Mouse (Mus musculus) spleen, postnatal 10 days (tissue): ENCODE data around the gene Tmem220.

Source experiments
- DNase-seq, 2 experiments: peaks; one replicate each; pipeline ENCODE4 v3.0.0; 2021 to 2022; ENCODE audit warnings: low spot score in 2 of 2

The Tmem220 gene

DNA sequence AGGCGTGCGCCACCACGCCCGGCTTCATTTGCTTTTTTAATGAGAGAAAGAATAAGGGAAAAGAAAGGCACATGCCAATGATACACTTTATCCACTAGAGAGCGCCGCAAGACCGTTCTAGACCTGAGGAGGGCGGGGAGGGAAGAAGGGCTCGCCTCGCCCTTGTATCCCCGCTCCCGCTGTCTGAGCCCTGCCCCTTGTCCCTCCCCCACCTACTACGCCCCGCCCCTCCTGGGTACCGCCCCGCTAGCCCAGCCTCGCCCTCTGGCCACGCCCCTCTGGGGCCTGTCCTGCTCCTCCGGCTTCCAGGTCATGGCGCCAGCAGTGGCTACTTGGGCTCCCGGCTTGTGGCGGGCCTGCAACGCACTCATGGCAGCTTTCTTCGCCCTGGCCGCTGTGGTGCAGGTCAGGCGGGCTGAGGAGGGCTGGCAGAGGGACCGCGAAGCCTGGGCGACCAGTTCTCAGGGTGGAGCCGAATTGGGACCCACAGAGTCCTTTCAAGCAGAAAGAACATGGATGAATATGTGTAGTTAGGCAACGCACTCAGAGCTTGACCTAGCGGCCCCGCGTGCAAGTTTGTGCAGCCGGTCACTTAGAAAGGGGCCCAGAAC, at the start of gene Tmem220:
Gene Tmem220, plus strand, starts transcription at position 288 of the 611 bp plus-strand sequence.
- DNase-seq: peak; percentile 86 to 95

GRCm38 (mm10) chr11:66975606-66976330, 49.2 kb upstream of the Tmem220 start:
- no peak for DNase-seq

DNA sequence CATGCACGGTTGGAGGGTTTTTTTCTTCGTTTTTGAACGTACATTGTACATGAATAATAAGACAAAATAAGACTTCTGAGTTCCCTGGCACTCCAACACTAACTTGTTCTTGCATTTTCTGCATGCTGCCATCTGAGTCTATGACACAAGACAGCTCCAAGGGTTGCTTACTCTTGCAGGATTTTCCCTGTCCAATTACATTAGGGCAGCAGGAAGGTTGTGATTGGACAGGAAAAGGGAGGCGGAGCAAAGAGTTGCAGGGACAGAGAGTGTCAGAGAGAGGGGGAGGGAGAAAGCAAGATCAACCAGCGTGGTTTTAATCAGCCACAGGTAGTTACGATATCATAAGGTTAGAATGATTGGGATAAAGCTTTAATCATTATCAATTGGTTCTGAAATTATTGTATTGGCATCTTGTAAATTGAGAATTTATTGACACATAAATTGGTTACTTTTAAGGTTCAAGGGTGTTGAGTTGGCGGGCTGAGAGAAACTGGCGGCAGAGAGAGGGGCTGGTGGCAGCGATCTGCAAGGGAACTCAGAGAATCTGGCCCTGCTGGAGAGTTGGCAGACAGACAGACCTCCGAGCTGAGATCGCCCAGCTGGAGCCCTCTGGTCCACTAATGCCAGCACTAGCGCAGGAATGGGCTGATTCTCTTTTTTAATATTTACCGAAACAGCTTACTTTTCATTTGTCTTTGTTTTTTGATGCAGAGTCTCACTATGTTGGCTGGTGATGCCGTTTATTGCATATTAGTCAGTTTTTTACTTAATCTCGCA, 43.4 kb upstream of the Tmem220 start:
- DNase-seq: no peak

GRCm38 (mm10) chr11:66982794-66983193, 42.2 kb upstream of the Tmem220 start:
- peak; percentile 8 to 60 for DNase-seq

DNA sequence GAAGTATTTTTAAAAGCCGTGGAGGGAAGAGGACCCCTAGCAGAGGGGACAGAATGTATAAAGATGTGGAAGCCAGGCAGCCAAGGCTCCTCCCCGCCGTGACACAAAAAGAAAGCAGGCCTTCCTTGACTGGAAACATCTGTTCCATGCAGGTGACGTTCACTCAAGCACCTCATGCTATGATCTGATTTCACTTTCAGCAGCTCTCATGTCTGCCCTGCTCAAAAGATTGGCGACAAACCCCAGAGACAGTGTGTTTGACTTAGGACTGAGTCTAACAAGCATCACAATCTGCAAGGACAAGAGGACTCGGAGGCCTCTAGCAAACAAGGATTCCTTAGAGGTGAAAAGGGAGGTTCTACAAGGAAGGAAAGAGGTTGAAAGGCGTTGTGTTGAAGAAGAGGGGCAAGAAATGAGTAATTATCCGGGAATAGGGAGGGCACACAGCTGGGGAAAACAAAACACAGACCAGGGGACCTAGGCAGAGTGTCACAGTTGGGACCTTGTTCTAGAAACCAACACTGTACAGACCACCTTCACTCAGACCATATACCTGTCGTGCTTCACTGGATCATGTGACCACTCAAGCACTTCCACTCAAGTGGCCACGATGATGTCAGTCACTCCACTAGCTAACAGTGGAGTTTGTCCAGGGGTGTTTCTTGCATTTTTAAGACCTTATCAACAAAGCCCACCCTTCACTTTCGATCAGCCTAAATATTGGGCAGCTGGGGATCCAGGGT, 41.4 kb upstream of the Tmem220 start:
- DNase-seq: no peak

DNA sequence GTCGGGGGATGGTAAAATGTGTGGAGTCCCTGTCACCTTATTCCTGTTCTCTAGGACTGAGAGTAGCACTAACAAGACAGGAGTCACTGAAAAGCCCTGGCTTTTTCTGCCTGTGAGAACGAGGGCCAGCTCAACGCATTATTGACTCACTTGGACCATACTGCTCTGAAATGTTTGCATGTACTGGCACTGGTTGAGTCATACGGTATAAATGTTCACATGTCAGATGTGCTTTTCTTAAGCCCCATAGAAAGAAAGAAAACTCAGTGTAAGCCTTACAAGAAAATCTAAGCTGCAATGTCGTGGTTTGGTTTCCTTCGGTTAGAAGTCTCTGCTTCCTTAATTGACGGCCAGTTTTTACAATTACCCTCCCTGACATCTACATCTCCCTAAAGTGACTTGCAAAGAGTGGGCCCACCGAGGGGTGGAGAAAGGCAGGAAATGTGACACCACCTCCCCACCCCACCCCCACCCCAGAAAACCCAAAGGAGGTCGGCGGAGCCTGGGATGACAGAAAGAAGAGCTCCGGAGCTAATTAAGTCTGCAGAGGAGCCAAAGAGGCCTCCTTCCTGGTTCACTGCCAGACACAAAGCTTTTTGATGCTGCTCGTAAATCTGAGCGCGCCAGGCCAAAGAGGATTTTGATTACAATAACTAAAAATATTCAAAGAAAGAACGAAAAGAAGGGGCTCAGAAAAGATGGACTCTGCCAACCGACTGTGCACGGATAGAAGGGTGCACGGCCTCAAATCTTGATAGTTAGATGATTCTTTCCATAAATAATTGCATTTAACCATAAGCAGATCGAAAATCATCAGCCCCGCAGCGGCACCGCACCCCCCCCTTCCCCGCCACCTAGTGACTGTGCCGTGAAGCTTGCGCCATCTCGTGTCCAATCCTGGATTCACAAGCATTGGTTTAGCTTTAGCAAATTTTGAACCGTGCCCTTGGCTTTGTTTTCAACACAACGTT, 40.5 kb upstream of the Tmem220 start:
- peak; percentile 52 to 81 for DNase-seq

DNA sequence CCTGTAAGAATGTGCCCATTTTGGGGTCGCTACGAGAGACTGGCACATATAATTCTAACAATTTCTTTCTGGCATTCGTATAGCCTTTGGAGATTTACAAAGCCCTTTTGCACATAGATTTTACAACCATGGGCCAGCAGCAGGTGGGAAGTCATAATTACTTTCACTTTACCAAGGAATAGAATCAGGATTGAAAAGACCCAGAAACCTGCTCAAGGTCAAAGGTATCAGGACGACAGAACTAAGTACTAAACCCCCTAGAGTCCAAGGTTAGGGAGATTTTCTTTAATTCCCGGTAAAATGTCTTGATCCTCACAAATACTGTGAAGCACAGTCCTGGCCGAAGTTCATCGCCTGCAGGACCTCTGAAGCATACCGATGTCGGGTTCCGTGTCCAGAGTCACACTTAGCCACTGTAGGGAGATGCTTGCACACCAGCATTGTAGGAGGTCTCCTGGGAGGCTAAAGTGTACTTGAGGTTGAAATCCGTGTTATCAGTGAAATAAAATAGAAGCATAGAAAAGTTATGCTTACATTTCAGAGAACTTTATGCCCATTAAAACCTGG, 39.7 kb upstream of the Tmem220 start:
- peak in 1 of 2 experiments; percentile 8 for DNase-seq

DNA sequence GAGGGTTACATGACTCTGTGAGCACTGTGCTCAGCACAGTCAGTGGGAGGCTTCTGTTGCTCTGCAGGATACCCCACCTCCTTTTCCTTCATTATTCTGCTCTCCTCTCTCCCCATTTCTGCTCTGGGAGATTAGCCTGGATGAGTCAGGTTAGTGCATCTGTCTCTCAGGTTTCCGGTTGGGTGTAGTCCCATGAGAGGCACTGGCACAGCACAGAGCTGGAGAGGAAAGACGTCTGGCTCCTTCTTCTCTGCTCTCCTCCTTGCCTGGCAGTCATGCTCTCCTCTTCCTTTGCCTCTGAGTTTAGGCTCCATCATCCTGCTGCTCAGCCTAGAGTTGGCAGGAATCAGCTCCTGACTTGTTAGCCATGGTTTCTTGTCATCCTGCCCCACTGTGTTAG, 32.8 kb upstream of the Tmem220 start:
- no peak for DNase-seq

GRCm38 (mm10) chr11:66993674-66994073, 31.3 kb upstream of the Tmem220 start:
- DNase-seq: no peak

GRCm38 (mm10) chr11:66996446-66996845, 28.5 kb upstream of the Tmem220 start:
- no peak for DNase-seq

GRCm38 (mm10) chr11:66998467-66999403, 26.2 kb upstream of the Tmem220 start:
- DNase-seq: no peak

DNA sequence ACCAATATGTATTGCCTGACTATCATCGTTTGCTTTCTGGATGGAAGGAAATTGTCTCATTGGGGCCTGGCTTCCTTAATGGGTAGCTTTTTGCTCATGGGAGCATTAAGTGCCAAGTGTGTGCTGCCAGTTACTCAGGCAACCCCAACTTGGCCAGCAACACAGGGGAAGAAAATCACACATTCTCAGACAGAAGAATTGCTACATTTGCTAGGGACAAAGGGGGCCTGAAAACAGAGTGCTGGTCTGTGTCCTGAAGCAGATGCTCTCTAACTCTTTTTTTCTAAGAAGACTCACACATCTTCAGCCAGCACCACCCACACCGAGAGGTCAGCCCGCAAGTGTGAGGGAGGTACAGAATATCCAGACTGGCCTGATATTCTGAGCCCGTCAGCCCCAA, 24.3 kb upstream of the Tmem220 start:
- no peak for DNase-seq

DNA sequence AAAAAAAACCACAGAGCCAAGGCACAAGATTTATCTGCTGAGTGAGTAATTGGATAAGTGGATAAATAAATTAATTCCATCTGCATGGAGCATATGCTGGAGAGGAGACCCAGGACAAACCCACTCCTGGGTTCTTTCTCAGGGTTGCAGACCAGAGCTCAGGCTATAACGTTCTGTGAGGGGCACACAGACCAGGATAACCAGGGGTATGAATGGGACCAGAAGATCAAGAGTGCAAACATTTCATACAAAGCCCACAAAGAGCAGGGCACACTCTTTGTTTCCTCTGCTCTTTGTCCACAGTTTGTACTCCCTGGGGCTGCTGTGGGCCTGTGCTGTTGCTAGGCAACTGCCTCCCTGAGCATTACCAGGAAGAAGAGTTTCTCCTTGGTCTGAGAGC, 23.2 kb upstream of the Tmem220 start:
- DNase-seq: no peak

GRCm38 (mm10) chr11:67002911-67003310, 22.0 kb upstream of the Tmem220 start:
- DNase-seq: no peak

- DNase-seq: no peak
Observed at GRCm38 (mm10) chr11:67007961-67008360, 17.0 kb upstream of the Tmem220 start.

GRCm38 (mm10) chr11:67008528-67008927, 16.4 kb upstream of the Tmem220 start:
- DNase-seq: no peak

DNA sequence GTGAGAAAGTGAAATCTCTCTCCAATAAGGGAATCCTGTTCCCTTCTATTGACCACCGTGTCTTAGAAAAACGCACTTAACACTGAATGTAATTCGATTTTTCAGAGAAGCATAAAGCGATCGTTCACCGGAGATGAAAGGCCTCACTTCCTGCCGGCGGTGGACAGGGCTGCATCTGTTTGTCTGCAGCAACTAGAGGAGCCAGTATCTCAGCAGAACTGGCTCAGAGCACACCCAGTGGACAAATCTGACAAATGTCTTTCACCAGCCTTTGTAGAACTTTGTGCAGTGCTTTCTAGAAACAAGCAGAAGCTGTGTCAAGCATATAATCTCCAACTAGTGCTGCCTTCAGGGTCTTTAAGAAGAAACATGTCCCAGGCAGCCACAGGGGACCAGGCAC, 14.5 kb upstream of the Tmem220 start:
- peak in 1 of 2 experiments; percentile 20 for DNase-seq

DNA sequence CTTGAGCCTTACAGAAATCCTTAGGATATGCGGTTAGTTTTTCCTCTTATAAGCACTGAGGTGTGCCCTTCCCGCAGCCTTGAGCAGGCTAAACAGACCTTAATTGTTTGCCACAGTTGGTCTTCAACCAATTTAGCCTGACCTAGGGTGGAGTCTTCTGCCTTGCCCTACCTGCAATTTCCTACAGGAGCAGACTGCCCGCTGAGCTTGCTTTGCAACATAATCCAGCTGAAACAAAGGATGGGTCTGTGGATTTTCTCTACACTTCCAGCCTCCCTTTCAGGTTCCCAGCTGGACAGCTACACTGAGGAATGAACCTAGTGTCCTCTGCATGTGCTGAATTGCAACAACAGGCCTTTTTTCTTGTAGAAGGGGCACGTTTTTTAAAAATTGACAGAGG, 13.3 kb upstream of the Tmem220 start:
- no peak for DNase-seq
